Mouse (Mus musculus) adrenal gland, postnatal 14 days (tissue): ENCODE data around the gene Zfp839. TPM values are rescaled to one million over a fixed set of nuclear protein-coding genes. Genes with fewer than 3 reads are reported as not detected.

Experiments
- DNase-seq: peaks from one replicate; pipeline ENCODE4 v3.0.0; 2021; ENCODE audit warnings: mixed read lengths
- long read RNA-seq, 2 experiments: library from polyadenylated mRNA; stranded (forward); transcript quantifications; one replicate each; pipeline ENCODE4 v2.0.0; 2021
- total RNA-seq: library from RNA; stranded (reverse); gene quantifications from 2 replicates; pipeline ENCODE4 v1.2.3, GENCODE M21; 2021

The Zfp839 gene
- 13.5 and 15.1 TPM in 2 replicates for total RNA-seq
- long read RNA-seq, experiment 1, partial matches to known transcripts: 0 of 14 reads
- long read RNA-seq, experiment 1, other reads (novel, unspliced or antisense): 10 of 14 reads
- long read RNA-seq, experiment 2, partial matches to known transcripts: 1 of 10 reads
- long read RNA-seq, experiment 2, other reads (novel, unspliced or antisense): 7 of 10 reads

- DNase-seq: peak; percentile 93
Observed at GRCm38 (mm10) chr12:110850010-110850928, at the start of gene Zfp839. Zfp839 (plus strand) TSS chr12:110850253.

GRCm38 (mm10) chr12:110801876-110802464 is 48.1 kb upstream of the Zfp839 start:
- DNase-seq: no peak

GRCm38 (mm10) chr12:110802674-110803297 is 47.3 kb upstream of the Zfp839 start:
- no peak for DNase-seq

GRCm38 (mm10) chr12:110804261-110804660 is 45.8 kb upstream of the Zfp839 start:
- DNase-seq: peak; percentile 72

GRCm38 (mm10) chr12:110806301-110806970 is 43.6 kb upstream of the Zfp839 start:
- DNase-seq: peak; percentile 64

- no peak for DNase-seq
Observed at GRCm38 (mm10) chr12:110808430-110808829, 41.6 kb upstream of the Zfp839 start.

- no peak for DNase-seq
Observed at GRCm38 (mm10) chr12:110808848-110809247, 41.2 kb upstream of the Zfp839 start.

GRCm38 (mm10) chr12:110813132-110813531 is 36.9 kb upstream of the Zfp839 start:
- DNase-seq: no peak

GRCm38 (mm10) chr12:110813624-110814023 is 36.4 kb upstream of the Zfp839 start:
- no peak for DNase-seq

GRCm38 (mm10) chr12:110814924-110815323 is 35.1 kb upstream of the Zfp839 start:
- no peak for DNase-seq

- DNase-seq: no peak
Observed at GRCm38 (mm10) chr12:110816833-110817232, 33.2 kb upstream of the Zfp839 start.

- DNase-seq: no peak
Observed at GRCm38 (mm10) chr12:110819367-110819766, 30.7 kb upstream of the Zfp839 start.

GRCm38 (mm10) chr12:110821787-110822186 is 28.3 kb upstream of the Zfp839 start:
- DNase-seq: no peak

- no peak for DNase-seq
Observed at GRCm38 (mm10) chr12:110822366-110822765, 27.7 kb upstream of the Zfp839 start.

GRCm38 (mm10) chr12:110828908-110829307 is 21.1 kb upstream of the Zfp839 start:
- peak; percentile 20 for DNase-seq

- DNase-seq: no peak
Observed at GRCm38 (mm10) chr12:110830293-110831024, 19.6 kb upstream of the Zfp839 start.

GRCm38 (mm10) chr12:110835182-110835581 is 14.9 kb upstream of the Zfp839 start:
- DNase-seq: no peak

- no peak for DNase-seq
Observed at GRCm38 (mm10) chr12:110836729-110837128, 13.3 kb upstream of the Zfp839 start.

- no peak for DNase-seq
Observed at GRCm38 (mm10) chr12:110837192-110837841, 12.7 kb upstream of the Zfp839 start.

- DNase-seq: no peak
Observed at GRCm38 (mm10) chr12:110837850-110838249, 12.2 kb upstream of the Zfp839 start.
